Mouse (Mus musculus): ENCODE measurements around the gene Stra6.

Stra6 gene

DNA sequence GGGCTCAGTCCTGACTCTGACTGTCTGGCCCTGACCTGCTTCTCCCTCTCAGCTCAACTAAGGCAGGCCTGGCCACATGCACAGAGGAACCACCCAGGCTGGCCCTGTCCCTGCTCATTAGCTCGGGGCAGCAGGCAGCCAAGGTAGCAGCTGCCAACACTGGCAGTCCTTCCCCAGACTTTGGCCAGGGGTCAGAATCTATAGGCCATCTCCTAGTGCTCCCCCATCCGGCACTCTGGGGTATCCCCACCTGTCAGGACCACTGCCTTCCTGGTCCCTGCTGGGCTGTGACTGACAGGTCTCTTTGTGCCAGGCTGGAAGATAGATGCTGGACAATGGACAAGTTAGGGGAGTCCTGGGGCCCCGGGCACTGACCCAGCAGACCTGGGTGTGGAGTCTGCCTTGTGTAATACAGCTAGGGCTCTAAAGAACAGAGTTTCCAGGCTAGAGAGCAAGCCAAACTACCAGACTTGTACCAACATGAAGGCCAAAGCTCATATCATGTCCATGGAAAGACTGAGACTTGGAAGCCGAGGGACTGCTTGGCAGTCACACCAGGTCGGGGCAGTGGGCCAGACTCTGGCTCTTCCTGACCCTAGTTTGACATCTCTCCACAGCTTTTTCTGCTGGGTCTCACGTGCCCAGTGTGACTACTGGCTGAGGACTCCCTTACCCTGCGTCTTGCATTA, 29.1 kb downstream of the Stra6 start:
- in situ Hi-C loops (cut with MseI, MboI), result no loop called here

- in situ Hi-C loops (cut with MseI, MboI), result no loop called here
Measured at GRCm38 (mm10) chr9:58093776-58094175, 30.2 kb downstream of the Stra6 start.

- in situ Hi-C loops (cut with MseI, MboI), result no loop called here
Measured at GRCm38 (mm10) chr9:58095977-58096376, 32.4 kb downstream of the Stra6 start.

DNA sequence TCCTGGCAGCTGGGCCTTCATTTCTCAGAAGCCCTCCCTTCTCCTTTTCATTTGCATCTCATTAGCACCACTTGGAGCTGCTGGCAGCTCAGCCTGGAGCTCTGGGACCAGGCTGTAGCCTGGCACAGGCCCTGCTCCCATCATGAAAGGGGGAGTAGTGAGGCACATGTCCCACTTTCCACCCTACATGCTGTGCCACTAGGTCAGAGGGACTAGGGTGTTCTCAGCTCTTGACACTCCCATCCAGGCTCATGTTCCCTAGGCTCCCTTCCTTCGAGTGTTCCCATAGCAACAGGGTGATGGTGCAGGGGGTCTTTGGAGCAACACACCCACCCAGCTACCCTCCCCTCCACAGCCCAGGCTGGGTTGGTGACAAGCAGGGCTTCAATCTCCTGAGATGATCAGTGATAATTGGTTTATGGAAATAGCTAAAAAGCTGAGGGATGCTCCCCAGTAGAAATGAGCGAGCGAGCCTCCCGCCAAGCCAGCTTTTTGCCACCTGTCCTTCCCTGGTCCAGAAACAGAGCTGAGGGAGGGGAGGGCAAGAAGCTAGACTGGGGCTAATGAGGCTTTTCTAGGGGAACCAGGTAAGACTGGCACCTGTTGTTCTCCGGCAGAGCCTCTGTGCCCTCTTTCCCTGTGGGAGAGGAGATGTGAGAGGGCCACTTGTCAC, 33.2 kb downstream of the Stra6 start:
- in situ Hi-C loops (cut with MseI, MboI), result no loop called here

- in situ Hi-C loops (cut with MseI, MboI), result no loop called here
Measured at GRCm38 (mm10) chr9:58099836-58100565, 36.4 kb downstream of the Stra6 start.

DNA sequence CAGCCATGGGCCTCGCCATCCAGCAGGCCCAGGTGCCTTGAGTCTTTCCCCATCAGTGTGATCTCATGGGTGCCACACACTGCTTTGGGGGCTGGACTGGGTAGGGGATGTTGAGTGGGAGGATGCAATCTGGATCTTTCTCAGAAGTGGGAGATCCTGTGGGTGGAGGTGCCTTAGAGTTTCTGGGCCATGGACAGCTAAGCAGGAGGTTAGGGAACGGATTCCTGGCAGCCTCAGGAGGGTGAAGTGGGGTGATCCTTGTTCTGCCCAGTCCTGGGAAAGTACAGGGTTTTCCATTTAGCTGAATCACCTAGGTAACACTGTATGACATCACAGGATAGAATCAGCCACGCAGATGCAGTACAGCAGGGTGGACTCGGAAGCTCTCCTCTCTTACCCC, 38.4 kb downstream of the Stra6 start:
- in situ Hi-C loops (cut with MseI, MboI), result no loop called here

DNA sequence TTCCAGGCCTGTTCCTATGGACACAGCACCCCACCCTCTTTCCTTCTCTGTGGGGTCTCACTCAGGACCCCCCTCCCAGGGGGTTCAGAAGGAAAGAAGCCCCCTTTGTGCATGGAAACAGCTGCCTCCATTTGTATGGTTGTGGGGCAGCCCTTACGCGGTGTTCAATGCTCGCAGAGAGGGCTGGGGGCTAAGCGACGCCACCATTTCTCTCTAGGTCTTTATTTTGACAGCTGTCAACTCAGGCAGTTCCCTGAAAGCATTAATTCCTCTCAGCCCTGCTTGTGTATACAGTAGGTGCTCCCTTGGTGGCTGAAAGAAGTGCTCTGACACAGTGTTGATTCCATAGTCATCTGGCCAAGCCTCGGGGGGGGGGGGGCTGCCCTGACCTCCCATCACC, 40.1 kb downstream of the Stra6 start:
- in situ Hi-C loops (cut with MseI, MboI), result no loop called here

GRCm38 (mm10) chr9:58105595-58106169, 42.1 kb downstream of the Stra6 start:
- in situ Hi-C loops (cut with MseI, MboI), result no loop called here

GRCm38 (mm10) chr9:58107494-58107893, 43.9 kb downstream of the Stra6 start:
- in situ Hi-C loops (cut with MseI, MboI), result no loop called here

DNA sequence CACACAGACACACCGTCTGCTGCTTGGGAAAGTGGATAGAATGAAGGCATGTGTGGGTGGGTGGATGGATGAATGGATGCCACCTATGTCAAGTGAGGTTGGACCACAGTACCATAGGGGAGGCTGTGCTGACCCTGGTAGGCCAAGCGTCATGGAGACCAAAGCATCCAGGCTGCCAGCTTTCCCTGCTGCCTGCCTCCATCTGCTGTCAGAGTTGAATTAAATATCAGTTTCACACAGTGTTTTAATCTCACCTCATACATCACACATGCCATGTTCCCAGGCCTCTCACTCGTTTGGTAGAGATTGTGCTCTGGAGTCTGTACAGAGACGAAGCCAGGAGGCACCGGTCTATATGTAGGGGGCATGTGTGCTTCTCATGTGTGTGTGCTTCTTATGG, 47.2 kb downstream of the Stra6 start:
- in situ Hi-C loops (cut with MseI, MboI), result no loop called here

DNA sequence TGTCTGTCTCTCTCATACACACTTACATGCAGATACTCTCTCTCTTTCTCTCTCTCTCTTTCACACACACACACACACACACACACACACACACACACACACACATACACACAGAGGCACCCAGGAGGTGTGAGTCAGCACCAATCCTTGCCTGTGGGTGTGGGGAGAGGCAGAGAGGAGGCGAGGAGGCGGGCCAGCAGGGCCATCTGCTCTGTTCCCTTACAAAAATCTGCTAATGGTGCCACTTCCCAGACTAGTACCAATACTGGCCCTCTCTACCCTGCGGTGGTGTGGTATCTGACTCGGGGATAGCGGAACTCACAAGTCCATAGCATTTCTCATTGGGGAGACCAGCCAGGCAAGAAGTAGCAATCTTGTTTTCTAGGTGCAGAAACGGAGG, 47.8 kb downstream of the Stra6 start:
- in situ Hi-C loops (cut with MseI, MboI), result no loop called here

- in situ Hi-C loops (cut with MseI, MboI), result no loop called here
Measured at GRCm38 (mm10) chr9:58112321-58112751, 48.7 kb downstream of the Stra6 start.

DNA sequence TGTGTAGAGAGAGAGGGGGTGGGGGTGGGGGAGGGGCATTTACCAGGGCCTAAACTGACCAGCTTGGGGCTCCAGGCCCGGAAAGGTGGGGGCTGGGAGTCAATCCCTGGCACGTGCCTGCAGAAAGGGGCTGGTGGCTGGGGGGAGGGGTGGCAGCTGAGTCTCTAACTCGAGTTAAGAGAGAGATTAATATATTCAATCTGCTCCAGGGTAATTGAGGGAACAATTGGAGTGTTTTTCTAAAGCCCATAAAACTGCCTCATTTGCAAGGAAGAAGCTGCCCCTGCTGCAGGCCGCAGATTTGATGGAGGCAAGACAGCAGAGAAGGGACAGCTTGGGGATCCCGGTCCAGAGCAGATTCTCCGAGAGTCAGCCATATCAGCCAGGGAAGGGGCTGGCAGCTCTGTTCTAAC, 49.3 kb downstream of the Stra6 start:
- in situ Hi-C loops (cut with MseI, MboI), result no loop called here

GRCm38 (mm10) chr9:58113279-58113884, 49.8 kb downstream of the Stra6 start:
- in situ Hi-C loops (cut with MseI, MboI), result no loop called here

DNA sequence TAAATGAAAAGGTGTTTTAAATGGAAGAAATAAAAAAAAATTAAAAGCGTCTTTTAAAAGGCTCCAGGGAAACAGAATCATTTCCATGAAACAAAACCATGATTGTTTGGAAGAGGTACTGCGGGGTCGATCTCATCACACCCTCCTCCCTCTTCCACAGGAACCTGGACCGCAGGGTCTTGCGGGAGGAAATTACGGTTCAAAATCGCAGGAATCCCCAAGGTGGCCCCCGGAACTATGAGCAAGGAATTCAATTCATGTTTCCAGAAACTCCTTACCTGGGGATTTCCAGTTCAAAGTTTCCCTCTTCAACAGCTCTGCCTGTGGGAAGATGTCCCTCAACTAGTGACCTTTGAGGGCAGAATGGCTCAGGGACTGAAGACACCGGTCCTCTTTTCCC, 50.4 kb downstream of the Stra6 start:
- in situ Hi-C loops (cut with MseI, MboI), result no loop called here

- in situ Hi-C loops (cut with MseI, MboI), result no loop called here
Measured at GRCm38 (mm10) chr9:58115297-58115925, 51.8 kb downstream of the Stra6 start.

- in situ Hi-C loops (cut with MseI, MboI), result no loop called here
Measured at GRCm38 (mm10) chr9:58116024-58116651, 52.5 kb downstream of the Stra6 start.

DNA sequence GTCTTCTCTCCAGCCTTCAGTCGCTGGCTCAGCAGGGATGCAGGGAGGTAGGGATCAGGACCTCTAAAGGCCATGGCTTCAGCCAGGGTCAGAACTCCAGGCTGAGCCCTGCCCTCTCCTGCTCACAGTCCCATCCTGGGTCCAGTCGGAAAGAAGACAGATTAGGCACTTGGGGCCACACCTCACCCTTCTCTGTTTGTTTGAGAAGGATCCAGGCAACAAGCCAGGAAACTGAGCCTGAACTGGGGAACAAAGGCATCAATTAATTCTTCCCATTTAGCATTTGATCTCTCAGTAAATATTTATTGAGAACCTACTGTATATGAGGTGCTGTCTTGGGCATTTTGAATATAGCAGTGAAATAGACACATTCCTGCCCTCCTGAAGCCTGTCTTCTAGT, 55.1 kb downstream of the Stra6 start, which contains the start of gene Ccdc33:
TSS of gene Ccdc33 (minus strand) at position 153 of the 400 bp plus-strand sequence.
- in situ Hi-C loops (cut with MseI, MboI), result no loop called here

GRCm38 (mm10) chr9:58125085-58125484, 61.5 kb downstream of the Stra6 start:
- in situ Hi-C loops (cut with MseI, MboI), result no loop called here

GRCm38 (mm10) chr9:58125811-58126210, 62.2 kb downstream of the Stra6 start:
- in situ Hi-C loops (cut with MseI, MboI), result no loop called here

GRCm38 (mm10) chr9:58128926-58129413, 65.4 kb downstream of the Stra6 start:
- in situ Hi-C loops (cut with MseI, MboI), result no loop called here

Data from mouse trophoblast stem cell (cell line).